Mouse (Mus musculus): ENCODE results near the gene P2rx1.

- TF ChIP-seq CTCF (IDR thresholded peaks at IDR 0.05; ENCODE audit: low read depth) (no peak), EP300 (optimal IDR thresholded peaks at IDR 0.05) (no peak)
These were observed 1.2 kb upstream of the P2rx1 start for GRCm38 (mm10) chr11:72997529-72998326.

Measured in stomach, postnatal 0 days (tissue).